Mouse (Mus musculus) heart, embryonic 13.5 days (tissue): ENCODE data around the gene Chrne. TPM values are rescaled to one million over a fixed set of nuclear protein-coding genes. Genes with fewer than 3 reads are reported as not detected.

ENCODE experiments used
- ATAC-seq: fragments of 200-750 bp; cut with Nextera tagmentation; 2 replicates; pipeline ENCODE4 v1.8.0; 2017; ENCODE audit warnings: moderate TSS enrichment; ENCODE audit not compliant: insufficient number of reproducible peaks, low FRiP score, low TSS enrichment; ENCODE audit errors: extremely low read depth
- H3K27ac ChIP-seq: fragments of 300-500 bp; sonication (generic); replicated peaks from 2 replicates; pipeline ENCODE4 v1.5.1; 2015; ENCODE audit warnings: moderate library complexity, mild to moderate bottlenecking, inconsistent platforms
- H3K27me3 ChIP-seq: fragments of 300-500 bp; sonication (generic); replicated peaks from 2 replicates; pipeline ENCODE4 v1.6.1; 2015; ENCODE audit warnings: mild to moderate bottlenecking, inconsistent platforms
- H3K36me3 ChIP-seq: fragments of 300-500 bp; sonication (generic); 2 replicates; pipeline ENCODE4 v1.6.1; 2015; ENCODE audit warnings: mild to moderate bottlenecking, inconsistent platforms
- H3K4me1 ChIP-seq: fragments of 300-500 bp; sonication (generic); 2 replicates; pipeline ENCODE4 v1.6.1; 2015; ENCODE audit warnings: inconsistent platforms
- H3K4me2 ChIP-seq: fragments of 300-500 bp; sonication (generic); 2 replicates; pipeline ENCODE4 v1.6.1; 2015; ENCODE audit warnings: inconsistent platforms, mild to moderate bottlenecking, moderate library complexity
- H3K4me3 ChIP-seq: fragments of 300-500 bp; sonication (generic); 2 replicates; pipeline ENCODE4 v1.5.1; 2015; ENCODE audit warnings: moderate library complexity, mild to moderate bottlenecking, inconsistent platforms
- H3K9ac ChIP-seq: fragments of 300-500 bp; sonication (generic); 2 replicates; pipeline ENCODE4 v1.6.1; 2015; ENCODE audit warnings: inconsistent platforms, mild to moderate bottlenecking, moderate library complexity
- H3K9me3 ChIP-seq: fragments of 300-500 bp; sonication (generic); 2 replicates; pipeline ENCODE4 v1.6.1; 2016; ENCODE audit warnings: inconsistent platforms
- WGBS: fragments of 180-500 bp; shearing (Covaris S2); methylation state at CpG from one replicate; pipeline ENCODE4 v1.1.7; 2015; ENCODE audit warnings: mixed read lengths; 5-methylcytosine and 5-hydroxymethylcytosine counted together
- polyA plus RNA-seq: library from polyadenylated mRNA; unstranded; fragments of >200 nt; fragmentation: Nextera tagmentation; extraction: Ambion mirVana; gene quantifications from 2 replicates; pipeline ENCODE4 v1.2.1, GENCODE M21; 2015

The Chrne gene
- polyA plus RNA-seq, 1 experiment from 2014 or later: not detected

GRCm38 (mm10) chr11:70641241-70641640 is 22.2 kb upstream of the Chrne start:
- no peak for ATAC-seq
- Histone ChIP-seq H3K4me3 (no peak overlapping the region), H3K9me3 (no peaks in the 10 kb centered on the region), H3K4me2 (no peak overlapping the region), H3K36me3 (peaks cover 34% of the 10 kb centered on the region), H3K4me1 (peaks cover 32% of the 10 kb centered on the region), H3K27ac (no peak overlapping the region), H3K27me3 (no peaks in the 10 kb centered on the region), H3K9ac (no peak overlapping the region)
- 74% methylated on average over 7 of the region's 7 CpGs for WGBS

GRCm38 (mm10) chr11:70639976-70640375 is 21.0 kb upstream of the Chrne start:
- no peaks in the 10 kb centered on the region for H3K9me3 ChIP-seq
- no peak overlapping the region for H3K9ac ChIP-seq
- no peak overlapping the region for H3K4me3 ChIP-seq
- peaks cover 20% of the 10 kb centered on the region for H3K4me1 ChIP-seq
- H3K36me3 ChIP-seq: peaks cover 24% of the 10 kb centered on the region
- no peak for ATAC-seq
- no peak overlapping the region for H3K4me2 ChIP-seq
- WGBS: 72% methylated on average over 8 of the region's 8 CpGs
- H3K27me3 ChIP-seq: no peaks in the 10 kb centered on the region
- H3K27ac ChIP-seq: 0 out of 2 replicates have a peak overlapping the region, but pooled peaks have one; percentile 77

GRCm38 (mm10) chr11:70638714-70639278 is 19.8 kb upstream of the Chrne start, which contains the start of gene Gp1ba:
TSS of gene Gp1ba (plus strand) at chr11:70639122.
- Histone ChIP-seq H3K4me3 (0 out of 2 replicates have a peak within 1 kb of the TSS, but pooled peaks have one; percentile 7), H3K27me3 (no peaks in the 10 kb centered on the region), H3K36me3 (peaks cover 12% of the 10 kb centered on the region), H3K4me2 (peak within 1 kb of the TSS; percentile 43; the same call in 1 of the 2 replicates), H3K4me1 (peaks cover 19% of the 10 kb centered on the region), H3K27ac (peak within 1 kb of the TSS; percentile 77), H3K9me3 (no peaks in the 10 kb centered on the region), H3K9ac (peak within 1 kb of the TSS; percentile 2)
- ATAC-seq: no peak
- WGBS: 6% methylated on average over 5 of the region's 5 CpGs

GRCm38 (mm10) chr11:70638293-70638692 is 19.3 kb upstream of the Chrne start:
- Histone ChIP-seq H3K4me2 (peak overlapping the region; percentile 43; the same call in 1 of the 2 replicates), H3K9me3 (no peaks in the 10 kb centered on the region), H3K27ac (peak overlapping the region; percentile 77), H3K4me3 (no peak overlapping the region), H3K27me3 (no peaks in the 10 kb centered on the region), H3K9ac (no peak overlapping the region; the same call in 1 of the 2 replicates), H3K36me3 (peaks cover 7% of the 10 kb centered on the region), H3K4me1 (peaks cover 19% of the 10 kb centered on the region)
- 66% methylated on average over 1 of the region's 1 CpGs for WGBS
- no peak for ATAC-seq

GRCm38 (mm10) chr11:70637764-70638163 is 18.7 kb upstream of the Chrne start:
- Histone ChIP-seq H3K4me3 (no peak overlapping the region), H3K27ac (peak overlapping the region; percentile 77; the same call in 1 of the 2 replicates), H3K9me3 (no peaks in the 10 kb centered on the region), H3K27me3 (no peaks in the 10 kb centered on the region), H3K9ac (no peak overlapping the region), H3K4me2 (no peak overlapping the region), H3K36me3 (peaks cover 2% of the 10 kb centered on the region), H3K4me1 (peaks cover 19% of the 10 kb centered on the region)
- 96% methylated on average over 1 of the region's 1 CpGs for WGBS
- no peak for ATAC-seq

- WGBS: 74% methylated on average over 4 of the region's 4 CpGs
- Histone ChIP-seq H3K27me3 (no peaks in the 10 kb centered on the region), H3K9ac (no peak overlapping the region), H3K36me3 (no peaks in the 10 kb centered on the region), H3K4me3 (no peak overlapping the region), H3K27ac (no peak overlapping the region), H3K4me1 (peaks cover 19% of the 10 kb centered on the region), H3K4me2 (no peak overlapping the region), H3K9me3 (no peaks in the 10 kb centered on the region)
- no peak for ATAC-seq
These were observed 16.6 kb upstream of the Chrne start for GRCm38 (mm10) chr11:70635601-70636000.

GRCm38 (mm10) chr11:70630129-70630528 is 11.1 kb upstream of the Chrne start:
- Histone ChIP-seq H3K27me3 (no peaks in the 10 kb centered on the region), H3K27ac (no peak overlapping the region), H3K4me2 (no peak overlapping the region), H3K4me1 (no peaks in the 10 kb centered on the region), H3K4me3 (no peak overlapping the region), H3K9ac (no peak overlapping the region), H3K9me3 (no peaks in the 10 kb centered on the region), H3K36me3 (no peaks in the 10 kb centered on the region)
- 55% methylated on average over 7 of the region's 7 CpGs for WGBS
- no peak for ATAC-seq

GRCm38 (mm10) chr11:70629557-70629956 is 10.5 kb upstream of the Chrne start:
- no peak overlapping the region for H3K27ac ChIP-seq
- H3K27me3 ChIP-seq: no peaks in the 10 kb centered on the region
- H3K9me3 ChIP-seq: no peaks in the 10 kb centered on the region
- ATAC-seq: no peak
- no peaks in the 10 kb centered on the region for H3K36me3 ChIP-seq
- no peaks in the 10 kb centered on the region for H3K4me1 ChIP-seq
- no peak overlapping the region for H3K4me3 ChIP-seq
- no peak overlapping the region for H3K9ac ChIP-seq
- no peak overlapping the region for H3K4me2 ChIP-seq
- WGBS: 50% methylated on average over 5 of the region's 5 CpGs

- H3K27ac ChIP-seq: no peak overlapping the region
- no peak for ATAC-seq
These were observed 9.4 kb upstream of the Chrne start for GRCm38 (mm10) chr11:70628431-70628830.

GRCm38 (mm10) chr11:70626877-70627276 is 7.9 kb upstream of the Chrne start:
- Histone ChIP-seq H3K27ac (no peak overlapping the region), H3K4me1 (peaks cover 9% of the 10 kb centered on the region), H3K36me3 (no peaks in the 10 kb centered on the region), H3K9ac (no peak overlapping the region), H3K4me3 (no peak overlapping the region), H3K27me3 (no peaks in the 10 kb centered on the region), H3K4me2 (no peak overlapping the region), H3K9me3 (no peaks in the 10 kb centered on the region)
- ATAC-seq: no peak
- 74% methylated on average over 4 of the region's 4 CpGs for WGBS

More at GRCm38 (mm10) chr11:70628431-70628830, 9.4 kb upstream of the Chrne start:
- no peak overlapping the region for H3K9ac ChIP-seq
- H3K36me3 ChIP-seq: no peaks in the 10 kb centered on the region
- H3K4me2 ChIP-seq: no peak overlapping the region
- H3K27me3 ChIP-seq: no peaks in the 10 kb centered on the region
- H3K4me3 ChIP-seq: no peak overlapping the region
- H3K4me1 ChIP-seq: 0 out of 2 replicates have a peak, but pooled peaks cover 3% of the 10 kb centered on the region
- WGBS: 56% methylated on average over 2 of the region's 2 CpGs
- H3K9me3 ChIP-seq: no peaks in the 10 kb centered on the region

- no peaks in the 10 kb centered on the region for H3K27me3 ChIP-seq
- no peaks in the 10 kb centered on the region for H3K36me3 ChIP-seq
- peaks cover 9% of the 10 kb centered on the region for H3K4me1 ChIP-seq
- no peak overlapping the region for H3K4me2 ChIP-seq
- no peak overlapping the region for H3K9ac ChIP-seq
- no peak overlapping the region for H3K4me3 ChIP-seq
- no peak for ATAC-seq
- no peaks in the 10 kb centered on the region for H3K9me3 ChIP-seq
- WGBS: 46% methylated on average over 4 of the region's 4 CpGs
- H3K27ac ChIP-seq: no peak overlapping the region
These were observed 6.5 kb upstream of the Chrne start for GRCm38 (mm10) chr11:70625473-70625872.
